Mouse (Mus musculus) CH12.LX (cell line): ENCODE measurements around the gene Cep83. TPM values are rescaled to one million over a fixed set of nuclear protein-coding genes. Genes with fewer than 3 reads are reported as not detected.

ENCODE experiments used
- DNase-seq: peaks from one replicate; pipeline ENCODE4 v3.0.0-alpha.2; 2013; ENCODE audit errors: extremely low read depth
- H3K27ac ChIP-seq: 2 replicates; pipeline ENCODE4 v1.5.1; 2012; ENCODE audit warnings: low read depth, mild to moderate bottlenecking, control low read depth, moderate library complexity; ENCODE audit not compliant: insufficient read depth
- H3K27me3 ChIP-seq: replicated peaks from 2 replicates; pipeline ENCODE3; 2012; ENCODE audit warnings: inconsistent platforms
- H3K36me3 ChIP-seq, 2 experiments: replicated peaks in 1 of 2; 2 replicates each; pipeline versions ENCODE3 to v1.6.1; 2012; ENCODE audit warnings: inconsistent platforms in 1 of 2, low read length in 1 of 2, mild to moderate bottlenecking in 1 of 2, mixed read lengths in 1 of 2, moderate library complexity in 1 of 2; ENCODE audit not compliant: control insufficient read depth in 1 of 2, insufficient read depth in 1 of 2
- H3K4me1 ChIP-seq, 2 experiments: 2 replicates each; pipeline ENCODE4 v1.6.1; 2012; ENCODE audit warnings: inconsistent platforms in 1 of 2, moderate library complexity in 1 of 2; ENCODE audit not compliant: insufficient read depth in 2 of 2, control insufficient read depth in 1 of 2
- H3K4me2 ChIP-seq: 2 replicates; pipeline ENCODE4 v1.6.1; 2012; ENCODE audit warnings: low read depth, mild to moderate bottlenecking, control low read depth; ENCODE audit not compliant: poor library complexity, insufficient read depth, severe bottlenecking
- H3K4me3 ChIP-seq, 3 experiments: fragments of 150-350 bp in 1 of 3; sonication (generic) in 1 of 3; replicated peaks in 1 of 3; 2 replicates each; pipeline versions ENCODE3 to v1.5.1; 2011 to 2012; ENCODE audit warnings: low read depth in 2 of 3, low read length in 2 of 3, mild to moderate bottlenecking in 2 of 3, moderate library complexity in 2 of 3, control low read depth in 1 of 3, improper control_type of control experiment in 1 of 3, inconsistent platforms in 1 of 3, mixed read lengths in 1 of 3; ENCODE audit not compliant: poor library complexity in 1 of 3
- H3K79me2 ChIP-seq: replicated peaks from 2 replicates; pipeline ENCODE4 v1.6.1; 2012; ENCODE audit warnings: mild to moderate bottlenecking, moderate library complexity; ENCODE audit not compliant: control insufficient read depth, poor library complexity, insufficient read depth, severe bottlenecking; ENCODE audit errors: extremely low read depth
- H3K9ac ChIP-seq: 2 replicates; pipeline ENCODE4 v1.6.1; 2012; ENCODE audit warnings: low read depth, mild to moderate bottlenecking, control low read depth, moderate library complexity; ENCODE audit not compliant: insufficient read depth
- H3K9me3 ChIP-seq: replicated peaks from 2 replicates; pipeline ENCODE3; 2012; ENCODE audit warnings: low read length, inconsistent platforms, mixed read lengths
- BHLHE40 ChIP-seq: IDR thresholded peaks from 2 replicates; pipeline ENCODE4 v1.6.1; 2011; ENCODE audit warnings: mild to moderate bottlenecking, low read depth, low read length, improper control_type of control experiment
- CHD1 ChIP-seq: IDR thresholded peaks from 2 replicates; pipeline ENCODE4 v1.6.1; 2012; ENCODE audit warnings: low read depth, low read length, improper control_type of control experiment, inconsistent platforms
- E2F4 ChIP-seq: IDR thresholded peaks from 2 replicates; pipeline ENCODE4 v1.6.1; 2011; ENCODE audit warnings: low read depth, low read length, improper control_type of control experiment; ENCODE audit not compliant: insufficient replicate concordance
- ELF1 ChIP-seq: IDR thresholded peaks from 2 replicates; pipeline ENCODE4 v1.6.1; 2014; ENCODE audit warnings: low read depth, mild to moderate bottlenecking, inconsistent platforms, low read length, improper control_type of control experiment
- EP300 ChIP-seq: IDR thresholded peaks from 2 replicates; pipeline ENCODE4 v1.6.1; 2011; ENCODE audit warnings: low read length, improper control_type of control experiment
- IRF4 ChIP-seq: IDR thresholded peaks from 2 replicates; pipeline ENCODE4 v1.6.1; 2014; ENCODE audit warnings: low read depth, mild to moderate bottlenecking, inconsistent platforms, low read length, improper control_type of control experiment
- JUND ChIP-seq: conservative IDR thresholded peaks from 2 replicates; pipeline ENCODE4 v1.6.1; 2011; ENCODE audit warnings: low read depth, low read length, improper control_type of control experiment
- KAT2A ChIP-seq: IDR thresholded peaks from 2 replicates; pipeline ENCODE4 v1.6.1; 2012; ENCODE audit warnings: low read length, improper control_type of control experiment, inconsistent platforms; ENCODE audit not compliant: insufficient replicate concordance
- MAFK ChIP-seq: IDR thresholded peaks from 2 replicates; pipeline ENCODE4 v1.6.1; 2011; ENCODE audit warnings: low read length, improper control_type of control experiment; ENCODE audit not compliant: insufficient replicate concordance
- MAZ ChIP-seq: IDR thresholded peaks from 2 replicates; pipeline ENCODE4 v1.6.1; 2012; ENCODE audit warnings: low read depth, mild to moderate bottlenecking, inconsistent platforms, low read length, improper control_type of control experiment, moderate library complexity
- MXI1 ChIP-seq: IDR thresholded peaks from 2 replicates; pipeline ENCODE4 v1.6.1; 2011; ENCODE audit warnings: mild to moderate bottlenecking, low read depth, low read length, improper control_type of control experiment
- MYC ChIP-seq: IDR thresholded peaks from 2 replicates; pipeline ENCODE4 v1.6.1; 2011; ENCODE audit warnings: low read depth, mild to moderate bottlenecking, improper control_type of control experiment, low read length
- NELFE ChIP-seq: IDR thresholded peaks from 2 replicates; pipeline ENCODE4 v1.6.1; 2011; ENCODE audit warnings: low read depth, low read length, improper control_type of control experiment
- NRF1 ChIP-seq: IDR thresholded peaks from 2 replicates; pipeline ENCODE4 v1.6.1; 2014; ENCODE audit warnings: low read depth, mild to moderate bottlenecking, inconsistent platforms, low read length, improper control_type of control experiment, moderate library complexity
- PAX5 ChIP-seq: IDR thresholded peaks from 2 replicates; pipeline ENCODE4 v1.6.1; 2012; ENCODE audit warnings: low read length, inconsistent platforms, mixed read lengths
- POLR2A ChIP-seq: IDR thresholded peaks from 2 replicates; pipeline ENCODE4 v1.6.1; 2011; ENCODE audit warnings: low read depth, mild to moderate bottlenecking, improper control_type of control experiment, low read length
- POLR2AphosphoS2 ChIP-seq: IDR thresholded peaks from 2 replicates; pipeline ENCODE4 v1.6.1; 2011; ENCODE audit warnings: low read depth, low read length, improper control_type of control experiment
- SIN3A ChIP-seq: IDR thresholded peaks from 2 replicates; pipeline ENCODE4 v1.6.1; 2012; ENCODE audit warnings: low read length, improper control_type of control experiment, inconsistent platforms
- TBP ChIP-seq: conservative IDR thresholded peaks from 2 replicates; pipeline ENCODE4 v1.6.1; 2011; ENCODE audit warnings: low read depth, low read length, improper control_type of control experiment
- TCF12 ChIP-seq: IDR thresholded peaks from 2 replicates; pipeline ENCODE4 v1.6.1; 2014; ENCODE audit warnings: low read depth, mild to moderate bottlenecking, inconsistent platforms, low read length, improper control_type of control experiment
- UBTF ChIP-seq: IDR thresholded peaks from 2 replicates; pipeline ENCODE4 v1.6.1; 2012; ENCODE audit warnings: low read depth, mild to moderate bottlenecking, inconsistent platforms, low read length, improper control_type of control experiment, moderate library complexity
- USF1 ChIP-seq: IDR thresholded peaks from 2 replicates; pipeline ENCODE4 v1.6.1; 2014; ENCODE audit warnings: low read depth, mild to moderate bottlenecking, inconsistent platforms, low read length, improper control_type of control experiment
- USF2 ChIP-seq: conservative IDR thresholded peaks from 2 replicates; pipeline ENCODE4 v1.6.1; 2011; ENCODE audit warnings: low read depth, low read length, improper control_type of control experiment
- ZC3H11A ChIP-seq: IDR thresholded peaks from 2 replicates; pipeline ENCODE4 v1.6.1; 2012; ENCODE audit warnings: low read depth, mild to moderate bottlenecking, inconsistent platforms, low read length, improper control_type of control experiment
- ZMIZ1 ChIP-seq: IDR thresholded peaks from 2 replicates; pipeline ENCODE4 v1.6.1; 2012; ENCODE audit warnings: low read depth, mild to moderate bottlenecking, inconsistent platforms, low read length, improper control_type of control experiment
- dilution Hi-C: fragments of 300-500 bp; cut with MboI; formaldehyde crosslinking; loops from 2 replicates; pipeline ENCODE4 v1.14.3; 2020; ENCODE audit warnings: low sequenced_read_pairs; ENCODE audit not compliant: extremely low pct_unique_long_range_greater_than_20kb, extremely low pct_ligation_motif_present
- in situ Hi-C: fragments of 300-500 bp; cut with MboI; formaldehyde crosslinking; loops from 3 replicates; pipeline ENCODE4 v1.14.3; 2019; ENCODE audit warnings: low sequenced_read_pairs, low pct_ligation_motif_present, low pct_unique_long_range_greater_than_20kb, mixed read lengths
- polyA plus RNA-seq: library from polyadenylated mRNA; unstranded; fragments of >175 nt; gene quantifications from 2 replicates; pipeline ENCODE4 v1.2.1, GENCODE M21; 2012; ENCODE audit warnings: low read depth; ENCODE audit not compliant: insufficient read length
- total RNA-seq, 2 experiments: library from RNA; depleted of rRNA; stranded (reverse); fragments of 300-350 nt in 1 of 2; fragments of >200 nt in 1 of 2; gene quantifications; 2 replicates each; pipeline ENCODE4 v1.2.3; 2012 to 2014

Gene Cep83
- total and polyA plus RNA-seq, 3 experiments = 17.7 to 44.0 (median 32.1) TPM

DNA sequence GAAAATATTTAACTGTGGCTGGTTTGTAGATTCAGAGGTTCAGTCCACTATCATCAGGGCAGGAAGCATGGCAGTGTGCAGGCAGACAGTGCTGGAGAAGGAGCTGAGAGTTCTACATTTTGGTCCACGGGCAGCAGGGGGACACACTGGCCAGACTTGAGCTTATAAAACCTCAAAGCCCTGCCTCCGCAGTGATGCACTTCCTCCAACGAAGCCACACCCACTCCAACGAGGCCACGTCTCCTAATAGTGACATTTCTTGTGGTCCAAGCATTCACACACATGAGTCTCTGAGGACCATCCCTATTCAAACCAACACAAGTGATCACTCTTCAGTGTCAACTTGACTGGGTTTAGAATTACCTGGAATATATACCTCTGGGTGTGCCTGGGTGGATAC, 49.2 kb upstream of the Cep83 start:
- Histone ChIP-seq H3K4me1 (peaks cover 2 to 5% of the 10 kb centered on the region in 2 experiments; a peak in 2 of 4 replicates), H3K9me3 (no peaks in the 10 kb centered on the region), H3K79me2 (no peaks in the 10 kb centered on the region), H3K36me3 (no peaks in the 10 kb centered on the region), H3K27ac (no peak overlapping the region), H3K4me3 (no peak overlapping the region), H3K27me3 (no peaks in the 10 kb centered on the region), H3K9ac (no peak overlapping the region), H3K4me2 (no peak overlapping the region)
- peak; percentile 26 for DNase-seq
- no peak for TF ChIP-seq UBTF
- no peak for TF ChIP-seq ZC3H11A
- no peak for TF ChIP-seq POLR2AphosphoS2
- no peak for TF ChIP-seq MXI1
- no peak for TF ChIP-seq JUND
- no peak for TF ChIP-seq POLR2A
- no peak for TF ChIP-seq KAT2A
- no peak for TF ChIP-seq ELF1
- TF ChIP-seq MAFK = no peak
- no peak for TF ChIP-seq MYC
- no peak for TF ChIP-seq TCF12
- no peak for TF ChIP-seq USF1
- TF ChIP-seq NRF1 = no peak
- TF ChIP-seq ZMIZ1 = no peak
- TF ChIP-seq E2F4 = no peak
- TF ChIP-seq USF2 = no peak
- no peak for TF ChIP-seq CHD1
- TF ChIP-seq TBP = no peak
- TF ChIP-seq IRF4 = no peak
- dilution Hi-C loops (no loop called here), in situ Hi-C loops (no loop called here)

DNA sequence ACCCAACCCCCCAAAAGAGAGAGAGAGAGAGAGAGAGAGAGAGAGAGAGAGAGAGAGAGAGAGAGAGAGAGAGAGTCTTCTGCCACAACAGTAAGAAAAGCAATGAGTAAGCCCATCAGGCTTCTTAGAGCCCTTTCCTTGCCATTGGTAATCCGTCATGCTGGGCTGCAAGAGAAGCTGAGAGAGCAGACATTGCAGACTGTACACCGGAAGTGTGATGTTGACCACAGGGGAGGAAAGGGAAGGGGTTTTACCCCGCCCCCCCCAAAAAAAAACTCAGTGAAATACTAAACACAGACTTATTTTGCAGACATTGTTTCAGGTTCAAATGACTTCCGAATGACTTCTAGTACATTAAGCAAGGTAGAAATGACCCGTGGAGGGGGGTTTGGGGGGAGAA, 48.4 kb upstream of the Cep83 start:
- no peak overlapping the region for H3K4me2 ChIP-seq
- H3K4me3 ChIP-seq = no peak overlapping the region
- dilution Hi-C loops = no loop called here
- in situ Hi-C loops = no loop called here
- H3K9ac ChIP-seq = no peak overlapping the region
- H3K79me2 ChIP-seq = no peaks in the 10 kb centered on the region
- H3K9me3 ChIP-seq = no peaks in the 10 kb centered on the region
- DNase-seq = no peak
- H3K4me1 ChIP-seq = peaks cover 2 to 5% of the 10 kb centered on the region in 2 experiments; a peak in 2 of 4 replicates
- TF ChIP-seq NELFE (no peak), MAZ (no peak), JUND (no peak), POLR2A (no peak), PAX5 (no peak), SIN3A (no peak), USF2 (no peak), MAFK (no peak), EP300 (no peak), IRF4 (no peak), BHLHE40 (no peak)
- TF ChIP-seq, all 38 proteins: peak for 0
- H3K27ac ChIP-seq = no peak overlapping the region
- no peaks in the 10 kb centered on the region for H3K27me3 ChIP-seq
- H3K36me3 ChIP-seq = no peaks in the 10 kb centered on the region
